Comparison of ENCODE assay signal across 22 mouse cellular contexts in genomic region chr19:42699426-42699825, GRCm38 (mm10). TPM values are rescaled to one million over a fixed set of nuclear protein-coding genes. Genes with fewer than 3 reads are reported as not detected.
DNase-seq lines count a peak whose midpoint lies in the region.
"Had no signal": no experiment of that assay in that cellular context is flagged by ENCODE, and none has a peak within 500 bp of the region (broad histone marks: within the 10 kb centered on the region; RNA-seq: fewer than 3 reads in every experiment).

No protein-coding gene starts in this region.

- DNase-seq in left cerebral cortex, postnatal 4 days: peak; percentile 17
- DNase-seq in left cerebral cortex, adult 11 months (ENCODE audit: low spot score): no peak
- peak; percentile 32 for DNase-seq in cerebellum, adult 8-10 months
- DNase-seq in cerebellum, postnatal 25 days: peak; percentile 30 to 34
- DNase-seq in spleen, postnatal 36 days (ENCODE audit: low spot score in 2 of 2): no peak
- DNase-seq in frontal cortex, postnatal 10 days (ENCODE audit: low spot score in 2 of 2): no peak
- DNase-seq in lung, adult 18-20 months: no peak
- DNase-seq: adrenal gland, postnatal 10 days; B cell, adult 2 months; gastrocnemius, postnatal 25 days; heart, adult 18-20 months; heart, postnatal 36 days; kidney, adult 2 months; kidney, postnatal 4 days; liver; lung, embryonic 14.5 days; lung, postnatal 14 days; right cerebral cortex, adult 18-20 months; thymus, adult 2 months; thymus, postnatal 36 days had no signal

- intact Hi-C loops in left cerebral cortex, postnatal 4 days (cut with DNase I): no loop called here

RNA-seq across cellular contexts. Expression of gene Pyroxd2, which starts 53.1 kb away (rescaled TPM):
- 1 to 10 TPM; 1.8 to 2.1 TPM for total RNA-seq in left cerebral cortex, postnatal 4 days (2021)
- total RNA-seq: CH12.LX, ES-E14 had no signal

Comparison
In these comparisons a context has a peak if more than half of its experiments do, and no peak if none do; other contexts are left out.
1. DNase-seq: peak in left cerebral cortex, postnatal 4 days (single experiment), cerebellum, adult 8-10 months (single experiment) and cerebellum, postnatal 25 days (2 of 2); none in left cerebral cortex, adult 11 months (single experiment), spleen, postnatal 36 days (0 of 2), frontal cortex, postnatal 10 days (0 of 2) and lung, adult 18-20 months (0 of 2).